Mouse (Mus musculus): Measurements from ENCODE around the gene Meis1.

- TF ChIP-seq CTCF (IDR thresholded peaks at IDR 0.05; ENCODE audit: extremely low read depth, insufficient read depth, insufficient read length, insufficient replicate concordance): no peak
- no peak for TF ChIP-seq POLR2A (IDR thresholded peaks at IDR 0.05; ENCODE audit: low read depth, low read length)
These were observed 10.0 kb downstream of the Meis1 start for GRCm38 (mm10) chr11:19008610-19009384.
